Mouse (Mus musculus): ENCODE measurements around the gene Cdk9. TPM values are rescaled to one million over a fixed set of nuclear protein-coding genes. Genes with fewer than 3 reads are reported as not detected.

The Cdk9 gene
- polyA plus RNA-seq (2016; fragmentation: Nextera tagmentation; extraction: Ambion mirVana) = 121 and 126 TPM in 2 replicates

DNA sequence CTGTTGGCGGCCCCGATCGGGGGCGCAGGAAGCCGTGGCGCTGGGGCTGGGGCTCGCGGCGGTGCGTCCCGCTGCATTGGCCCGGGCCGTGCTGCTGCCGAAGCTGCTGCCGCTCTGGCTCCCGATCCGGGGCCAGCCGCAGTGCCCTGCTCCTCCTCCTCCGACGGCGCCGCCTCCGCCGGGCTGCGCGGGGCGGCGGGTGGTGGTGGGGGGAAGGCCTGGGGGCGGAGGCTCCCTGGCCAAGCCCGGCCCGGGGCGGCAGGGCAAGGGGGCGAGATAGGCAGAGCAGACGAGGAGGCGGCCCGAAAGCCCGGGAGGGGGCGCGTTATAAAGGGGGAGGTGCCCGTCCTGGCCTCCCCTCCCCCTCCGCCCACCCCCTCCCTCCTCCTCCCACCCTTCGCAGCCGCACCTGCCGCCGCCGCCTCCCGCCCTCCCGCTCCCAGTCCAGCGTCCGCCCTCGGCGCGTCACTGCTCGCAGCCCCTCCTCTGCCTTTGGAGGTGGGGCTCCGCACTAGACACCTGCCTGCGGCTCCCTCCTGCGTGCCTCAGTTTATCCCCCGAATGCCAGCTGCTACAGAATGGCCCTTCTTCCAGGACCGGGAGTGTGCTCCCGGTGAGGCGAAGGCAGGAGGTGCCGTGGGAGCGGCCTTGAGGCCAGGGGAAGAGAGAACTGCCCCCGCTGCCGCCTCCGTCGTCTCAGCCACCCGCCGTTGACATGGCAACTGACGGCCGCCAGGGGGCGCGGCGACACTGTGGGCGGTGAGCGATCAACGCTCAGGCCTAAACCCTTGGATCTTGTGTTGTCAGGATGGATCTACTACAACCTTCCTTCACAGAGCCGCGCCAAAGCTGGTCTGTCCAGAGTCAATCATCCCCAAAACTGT, at the start of gene Cdk9:
Gene Cdk9, minus strand, starts transcription at position 143 of the 884 bp plus-strand sequence.
- Histone ChIP-seq H3K9ac (peak within 1 kb of the TSS; percentile 85), H3K36me3 (peaks cover 30% of the 10 kb centered on the region), H3K27me3 (no peaks in the 10 kb centered on the region), H3K27ac (peak within 1 kb of the TSS; percentile 98), H3K4me2 (replicated peaks) (peak within 1 kb of the TSS; percentile 85), H3K4me1 (peaks cover 25% of the 10 kb centered on the region), H3K4me3 (peak within 1 kb of the TSS; percentile 93), H3K9me3 (no peaks in the 10 kb centered on the region)
- peak; percentile 77 for ATAC-seq (ENCODE audit: insufficient number of reproducible peaks, insufficient read depth, low FRiP score, low TSS enrichment)
- under 1% methylated on average over 63 of the region's 79 CpGs for WGBS

GRCm38 (mm10) chr2:32761859-32762258, 49.0 kb upstream of the Cdk9 start:
- Histone ChIP-seq H3K9me3 (no peaks in the 10 kb centered on the region), H3K27me3 (no peaks in the 10 kb centered on the region), H3K4me3 (no peak overlapping the region), H3K36me3 (peaks cover 35% of the 10 kb centered on the region), H3K4me2 (replicated peaks) (no peak overlapping the region), H3K27ac (no peak overlapping the region), H3K9ac (no peak overlapping the region), H3K4me1 (peaks cover 8% of the 10 kb centered on the region; the same call in 1 of the 2 replicates)
- no peak for ATAC-seq (ENCODE audit: insufficient number of reproducible peaks, insufficient read depth, low FRiP score, low TSS enrichment)
- WGBS = 95% methylated on average over 4 of the region's 4 CpGs

GRCm38 (mm10) chr2:32761361-32761760, 48.5 kb upstream of the Cdk9 start:
- Histone ChIP-seq H3K36me3 (peaks cover 35% of the 10 kb centered on the region), H3K27me3 (no peaks in the 10 kb centered on the region), H3K9me3 (no peaks in the 10 kb centered on the region), H3K4me1 (peaks cover 8% of the 10 kb centered on the region; the same call in 1 of the 2 replicates), H3K9ac (no peak overlapping the region), H3K4me3 (no peak overlapping the region), H3K4me2 (replicated peaks) (no peak overlapping the region), H3K27ac (no peak overlapping the region)
- 87% methylated on average over 14 of the region's 14 CpGs for WGBS
- no peak for ATAC-seq (ENCODE audit: insufficient number of reproducible peaks, insufficient read depth, low FRiP score, low TSS enrichment)

DNA sequence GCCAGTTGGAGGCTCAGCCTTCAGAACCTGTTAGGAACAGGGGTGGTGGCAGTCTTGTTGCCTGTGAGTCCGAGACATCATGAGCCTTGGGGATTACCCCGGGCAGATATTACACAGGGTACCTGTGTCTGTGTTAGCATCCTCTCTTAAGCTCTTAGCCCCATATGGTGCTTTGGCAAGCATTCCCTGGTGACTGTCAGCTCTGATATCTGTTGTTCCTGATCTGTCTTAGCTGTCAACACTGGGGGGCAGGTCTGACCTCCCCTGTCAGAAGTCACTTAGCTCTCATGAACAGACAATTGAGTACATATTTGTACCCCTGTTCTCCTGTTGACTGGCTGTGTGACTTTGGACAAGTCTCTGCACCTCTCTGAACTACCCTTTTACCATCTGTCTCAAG, 46.1 kb upstream of the Cdk9 start:
- H3K36me3 ChIP-seq = peaks cover 35% of the 10 kb centered on the region
- no peak overlapping the region for H3K4me2 ChIP-seq (replicated peaks)
- ATAC-seq (ENCODE audit: insufficient number of reproducible peaks, insufficient read depth, low FRiP score, low TSS enrichment) = no peak
- no peak overlapping the region for H3K27ac ChIP-seq
- no peak overlapping the region for H3K9ac ChIP-seq
- H3K9me3 ChIP-seq = no peaks in the 10 kb centered on the region
- 79% methylated on average over 2 of the region's 2 CpGs for WGBS
- no peak overlapping the region for H3K4me3 ChIP-seq
- peaks cover 8% of the 10 kb centered on the region; the same call in 1 of the 2 replicates for H3K4me1 ChIP-seq
- no peaks in the 10 kb centered on the region for H3K27me3 ChIP-seq

- H3K4me2 ChIP-seq (replicated peaks) = no peak overlapping the region
- no peaks in the 10 kb centered on the region for H3K27me3 ChIP-seq
- H3K36me3 ChIP-seq = peaks cover 35% of the 10 kb centered on the region
Measured at GRCm38 (mm10) chr2:32758503-32758902, 45.6 kb upstream of the Cdk9 start.

GRCm38 (mm10) chr2:32757056-32757845, 44.4 kb upstream of the Cdk9 start, which contains the start of gene Tor2a:
TSS of gene Tor2a (plus strand) at chr2:32757234.
- Histone ChIP-seq H3K4me1 (peaks cover 8% of the 10 kb centered on the region), H3K27me3 (no peaks in the 10 kb centered on the region), H3K9me3 (no peaks in the 10 kb centered on the region), H3K4me3 (peak within 1 kb of the TSS; percentile 69), H3K4me2 (replicated peaks) (peak within 1 kb of the TSS; percentile 53), H3K9ac (peak within 1 kb of the TSS; percentile 84), H3K36me3 (peaks cover 30% of the 10 kb centered on the region), H3K27ac (peak within 1 kb of the TSS; percentile 86)
- under 1% methylated on average over 66 of the region's 66 CpGs for WGBS
- ATAC-seq (ENCODE audit: insufficient number of reproducible peaks, insufficient read depth, low FRiP score, low TSS enrichment) = peak; percentile 86

More at GRCm38 (mm10) chr2:32758503-32758902, 45.6 kb upstream of the Cdk9 start:
- no peak overlapping the region for H3K27ac ChIP-seq
- H3K9ac ChIP-seq = no peak overlapping the region
- ATAC-seq (ENCODE audit: insufficient number of reproducible peaks, insufficient read depth, low FRiP score, low TSS enrichment) = no peak
- no peak overlapping the region for H3K4me3 ChIP-seq
- no peaks in the 10 kb centered on the region for H3K9me3 ChIP-seq
- WGBS = 74% methylated on average over 8 of the region's 8 CpGs
- peaks cover 8% of the 10 kb centered on the region; the same call in 1 of the 2 replicates for H3K4me1 ChIP-seq

DNA sequence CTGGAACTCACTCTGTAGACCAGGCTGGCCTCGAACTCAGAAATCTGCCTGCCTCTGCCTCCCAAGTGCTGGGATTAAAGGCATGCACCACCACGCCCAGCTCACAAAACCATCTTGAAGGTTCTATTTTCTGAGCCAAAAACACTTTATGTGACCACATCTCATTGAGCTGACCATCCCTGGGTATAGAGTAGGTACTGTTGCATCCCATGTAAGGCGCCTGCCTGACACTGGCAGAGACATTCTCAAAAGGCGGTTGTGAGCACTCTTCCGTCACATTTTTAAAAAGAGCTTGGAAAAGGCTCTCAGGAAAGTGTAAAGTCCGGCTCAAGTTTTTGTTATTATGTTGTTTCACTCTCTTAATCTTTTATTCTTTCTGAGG, 43.8 kb upstream of the Cdk9 start:
- ATAC-seq (ENCODE audit: insufficient number of reproducible peaks, insufficient read depth, low FRiP score, low TSS enrichment) = no peak
- no peaks in the 10 kb centered on the region for H3K9me3 ChIP-seq
- H3K27ac ChIP-seq = no peak overlapping the region
- peak overlapping the region; percentile 53 for H3K4me2 ChIP-seq (replicated peaks)
- H3K9ac ChIP-seq = no peak overlapping the region
- peaks cover 24% of the 10 kb centered on the region for H3K36me3 ChIP-seq
- H3K4me3 ChIP-seq = no peak overlapping the region
- H3K27me3 ChIP-seq = no peaks in the 10 kb centered on the region
- 35% methylated on average over 6 of the region's 6 CpGs for WGBS
- H3K4me1 ChIP-seq = peaks cover 14% of the 10 kb centered on the region

DNA sequence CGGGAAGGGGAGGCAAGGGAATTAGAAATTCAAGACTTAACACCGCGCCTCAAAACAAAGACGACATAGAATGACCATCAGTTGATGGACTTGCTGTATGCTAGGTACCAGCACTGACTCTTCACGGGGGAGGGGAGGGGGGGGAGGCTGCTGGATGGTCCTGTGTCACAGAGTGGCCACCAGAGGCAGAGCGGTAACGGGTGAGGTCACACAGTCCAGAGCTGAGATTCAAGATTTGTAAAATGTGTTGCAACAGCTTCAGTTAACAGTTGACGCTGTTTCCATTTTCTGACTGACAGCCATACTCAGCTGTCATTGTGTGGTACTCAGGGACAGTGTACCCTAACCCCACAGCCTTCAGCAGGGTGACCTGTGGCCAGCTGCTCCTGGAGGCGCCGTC, 39.3 kb upstream of the Cdk9 start:
- H3K9ac ChIP-seq = no peak overlapping the region
- peaks cover 18% of the 10 kb centered on the region for H3K36me3 ChIP-seq
- H3K27ac ChIP-seq = no peak overlapping the region
- peaks cover 16% of the 10 kb centered on the region for H3K4me1 ChIP-seq
- 67% methylated on average over 10 of the region's 10 CpGs for WGBS
- peak overlapping the region; percentile 62; the same call in 1 of the 2 replicates for H3K4me2 ChIP-seq (replicated peaks)
- no peaks in the 10 kb centered on the region for H3K9me3 ChIP-seq
- ATAC-seq (ENCODE audit: insufficient number of reproducible peaks, insufficient read depth, low FRiP score, low TSS enrichment) = no peak
- H3K27me3 ChIP-seq = no peaks in the 10 kb centered on the region
- H3K4me3 ChIP-seq = no peak overlapping the region

- 25% methylated on average over 10 of the region's 10 CpGs for WGBS
- no peaks in the 10 kb centered on the region for H3K9me3 ChIP-seq
- H3K9ac ChIP-seq = peak overlapping the region; percentile 45; the same call in 1 of the 2 replicates
- H3K27me3 ChIP-seq = no peaks in the 10 kb centered on the region
- H3K27ac ChIP-seq = peak overlapping the region; percentile 47; the same call in 1 of the 2 replicates
- H3K4me2 ChIP-seq (replicated peaks) = peak overlapping the region; percentile 62
- peaks cover 21% of the 10 kb centered on the region for H3K36me3 ChIP-seq
- ATAC-seq (ENCODE audit: insufficient number of reproducible peaks, insufficient read depth, low FRiP score, low TSS enrichment) = no peak
- peak overlapping the region; percentile 37 for H3K4me3 ChIP-seq
- H3K4me1 ChIP-seq = peaks cover 16% of the 10 kb centered on the region
Measured at GRCm38 (mm10) chr2:32751665-32752033, 38.8 kb upstream of the Cdk9 start.

DNA sequence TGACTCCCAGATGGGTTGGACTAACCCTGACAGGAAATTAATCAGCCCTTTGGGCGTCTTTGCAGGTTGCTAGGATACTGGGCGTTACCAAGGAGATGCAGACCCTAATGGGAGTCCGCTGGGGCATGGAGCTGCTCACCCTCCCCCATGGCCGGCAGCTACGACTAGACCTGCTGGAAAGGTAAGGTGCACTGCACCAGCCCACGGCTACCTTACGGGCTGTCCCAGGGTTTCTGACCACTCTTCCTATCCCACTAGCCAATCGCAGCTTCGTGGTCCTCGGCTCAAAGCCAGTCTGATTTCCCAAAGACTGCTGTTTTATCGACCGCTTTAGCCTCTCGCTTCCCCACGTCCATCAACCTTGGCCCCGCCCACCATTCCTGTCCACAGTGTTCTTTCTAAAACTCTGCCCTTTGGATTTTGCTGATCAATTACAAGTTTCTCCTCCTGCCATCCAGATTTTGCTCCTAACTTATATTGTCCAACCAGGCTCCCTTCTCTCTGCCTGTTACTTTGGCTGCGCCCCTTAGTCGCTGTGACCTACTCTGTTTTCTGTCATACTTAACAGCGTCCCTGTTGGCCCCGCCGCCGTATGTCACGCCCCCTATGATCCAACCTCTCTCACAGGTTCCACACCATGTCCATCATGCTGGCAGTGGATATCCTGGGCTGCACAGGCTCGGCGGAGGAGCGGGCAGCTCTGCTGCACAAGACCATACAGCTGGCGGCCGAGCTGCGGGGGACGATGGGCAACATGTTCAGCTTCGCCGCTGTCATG, 38.2 kb upstream of the Cdk9 start:
- Histone ChIP-seq H3K4me3 (peak overlapping the region; percentile 37), H3K4me1 (peaks cover 16% of the 10 kb centered on the region), H3K27ac (peak overlapping the region; percentile 47), H3K4me2 (replicated peaks) (peak overlapping the region; percentile 62), H3K36me3 (peaks cover 25% of the 10 kb centered on the region), H3K27me3 (no peaks in the 10 kb centered on the region), H3K9ac (peak overlapping the region; percentile 45; the same call in 1 of the 2 replicates), H3K9me3 (no peaks in the 10 kb centered on the region)
- peak; percentile 87 for ATAC-seq (ENCODE audit: insufficient number of reproducible peaks, insufficient read depth, low FRiP score, low TSS enrichment)
- WGBS = 4% methylated on average over 31 of the region's 31 CpGs

DNA sequence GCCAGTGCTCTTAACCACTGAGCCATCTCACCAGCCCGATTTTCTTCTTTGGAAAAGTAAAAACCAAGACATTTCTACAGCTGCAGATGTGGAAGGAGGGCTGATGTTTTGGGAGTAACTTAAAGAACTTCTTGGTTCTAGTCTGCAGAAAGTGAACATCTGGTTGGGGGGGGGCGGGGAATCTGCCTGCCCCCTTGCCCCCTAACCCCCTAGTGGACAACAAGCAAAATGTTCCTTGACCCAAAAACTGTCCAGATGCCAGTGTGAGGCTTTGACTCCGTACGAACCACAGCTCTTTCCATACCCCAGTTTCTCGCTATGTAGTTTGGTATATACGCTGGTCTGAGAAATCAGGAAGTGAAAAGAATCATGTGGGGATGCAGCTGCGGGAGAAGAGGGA, 37.3 kb upstream of the Cdk9 start:
- no peak overlapping the region for H3K4me2 ChIP-seq (replicated peaks)
- ATAC-seq (ENCODE audit: insufficient number of reproducible peaks, insufficient read depth, low FRiP score, low TSS enrichment) = no peak
- H3K27me3 ChIP-seq = no peaks in the 10 kb centered on the region
- 69% methylated on average over 7 of the region's 7 CpGs for WGBS
- peaks cover 30% of the 10 kb centered on the region for H3K36me3 ChIP-seq
- peaks cover 16% of the 10 kb centered on the region for H3K4me1 ChIP-seq
- no peak overlapping the region for H3K9ac ChIP-seq
- H3K27ac ChIP-seq = no peak overlapping the region
- no peaks in the 10 kb centered on the region for H3K9me3 ChIP-seq
- H3K4me3 ChIP-seq = no peak overlapping the region

All from embryonic facial prominence, embryonic 12.5 days (tissue).